Mouse (Mus musculus) c-Kit-positive CD71-positive TER-119-negative erythroid progenitor cells, embryonic 14.5 days (primary cell): Measurements from ENCODE around the gene Bsn.

Experiments used
- DNase-seq: peaks from one replicate; pipeline ENCODE4 v3.0.0-alpha.2; 2013; ENCODE audit warnings: low read depth

Gene Bsn

DNA sequence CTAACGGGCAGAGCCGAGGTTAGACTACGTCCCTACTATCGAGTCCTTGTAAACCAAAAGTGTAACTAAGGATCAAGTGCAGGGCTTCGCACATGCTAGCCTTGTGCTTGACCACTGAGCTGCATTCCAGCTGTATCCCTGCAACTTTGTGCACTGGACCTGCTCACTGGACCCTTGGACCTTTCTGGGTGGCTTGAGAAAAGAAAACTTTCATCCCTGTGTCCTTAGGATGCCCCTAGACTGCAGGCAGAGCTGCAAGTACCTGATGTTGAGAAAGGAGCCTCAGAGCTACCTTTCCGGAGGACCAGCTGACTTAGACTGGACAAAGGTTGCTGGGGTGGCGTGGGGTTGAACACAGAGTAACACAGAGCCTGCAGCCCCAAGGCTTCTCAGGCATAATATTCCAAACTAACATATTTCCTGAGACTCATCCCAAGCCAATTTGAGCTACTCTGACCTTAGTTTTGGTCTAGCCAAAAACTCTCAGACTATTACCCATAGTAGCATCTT lies 99.5 kb downstream of the Bsn start:
- no peak for DNase-seq

DNA sequence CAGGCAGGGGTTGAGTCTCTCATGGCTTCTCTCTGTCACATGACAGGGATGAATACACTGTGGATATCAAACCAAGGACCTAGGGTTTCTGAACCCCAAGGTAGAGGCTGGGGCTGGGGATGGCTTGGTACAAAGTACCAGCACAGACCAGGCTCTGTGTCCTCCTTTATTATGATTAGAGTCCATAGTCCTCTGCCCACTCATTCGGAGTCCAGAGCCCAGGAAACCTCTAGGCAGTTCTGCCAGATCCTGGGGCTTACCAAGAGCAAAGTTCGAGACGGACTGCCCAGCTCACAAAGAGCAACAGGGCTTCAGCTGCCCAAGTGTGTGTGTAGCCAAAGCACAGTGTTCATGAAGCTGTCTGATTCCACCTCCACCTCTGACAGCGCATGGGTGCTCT lies 104.9 kb downstream of the Bsn start:
- DNase-seq = no peak

DNA sequence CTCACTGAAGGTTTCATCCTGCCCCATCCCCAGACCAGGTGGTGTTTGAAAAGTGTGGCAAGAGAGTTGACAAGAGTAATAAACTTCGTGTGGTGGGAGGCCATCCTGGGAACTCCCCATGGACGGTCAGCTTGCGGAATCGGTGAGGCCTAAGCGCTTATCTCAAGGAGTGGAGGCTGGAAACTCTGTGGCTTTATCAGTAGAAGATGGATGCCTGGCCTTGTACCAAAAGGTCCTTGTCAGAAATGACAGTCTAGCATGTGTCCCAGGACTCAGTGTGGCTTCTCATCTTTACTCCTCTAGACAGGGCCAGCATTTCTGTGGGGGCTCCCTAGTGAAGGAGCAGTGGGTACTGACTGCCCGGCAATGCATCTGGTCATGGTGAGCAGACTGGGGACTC lies 106.6 kb downstream of the Bsn start:
- peak; percentile 37 for DNase-seq

DNA sequence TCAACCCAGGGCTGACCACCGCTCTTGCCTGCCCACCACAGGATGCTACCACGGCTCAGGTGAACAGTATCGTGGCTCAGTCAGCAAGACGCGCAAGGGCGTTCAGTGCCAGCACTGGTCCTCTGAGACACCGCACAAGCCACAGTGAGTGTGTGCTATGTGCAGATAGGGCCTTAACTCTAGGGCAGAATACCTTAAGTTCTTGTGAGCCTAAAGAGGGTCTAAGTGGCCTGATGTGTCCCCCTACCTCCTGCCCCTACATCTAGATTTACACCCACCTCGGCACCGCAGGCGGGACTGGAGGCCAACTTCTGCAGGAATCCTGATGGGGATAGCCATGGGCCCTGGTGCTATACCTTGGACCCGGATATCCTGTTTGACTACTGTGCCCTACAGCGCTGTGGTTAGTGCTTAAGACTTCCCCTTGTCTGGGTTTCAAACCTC lies 107.2 kb downstream of the Bsn start, which contains the start of gene Rnf123:
Gene Rnf123 (minus strand): TSS at position 359 of the 444 bp plus-strand sequence.
- peak; percentile 54 for DNase-seq

DNA sequence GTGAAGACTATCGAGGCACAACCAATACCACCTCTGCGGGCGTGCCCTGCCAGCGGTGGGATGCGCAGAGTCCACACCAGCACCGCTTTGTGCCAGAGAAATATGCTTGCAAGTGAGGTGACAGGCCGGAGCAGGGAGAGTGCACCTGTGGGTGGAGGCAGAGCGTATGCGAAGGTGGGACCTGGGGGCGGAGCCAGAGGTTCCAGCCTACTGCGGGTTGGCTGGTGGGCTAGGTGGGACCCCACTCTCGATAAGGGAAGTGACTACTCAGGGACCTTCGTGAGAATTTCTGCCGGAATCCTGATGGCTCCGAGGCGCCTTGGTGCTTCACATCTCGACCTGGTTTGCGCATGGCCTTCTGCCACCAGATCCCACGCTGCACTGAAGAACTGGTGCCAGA lies 107.6 kb downstream of the Bsn start:
- DNase-seq = no peak

DNA sequence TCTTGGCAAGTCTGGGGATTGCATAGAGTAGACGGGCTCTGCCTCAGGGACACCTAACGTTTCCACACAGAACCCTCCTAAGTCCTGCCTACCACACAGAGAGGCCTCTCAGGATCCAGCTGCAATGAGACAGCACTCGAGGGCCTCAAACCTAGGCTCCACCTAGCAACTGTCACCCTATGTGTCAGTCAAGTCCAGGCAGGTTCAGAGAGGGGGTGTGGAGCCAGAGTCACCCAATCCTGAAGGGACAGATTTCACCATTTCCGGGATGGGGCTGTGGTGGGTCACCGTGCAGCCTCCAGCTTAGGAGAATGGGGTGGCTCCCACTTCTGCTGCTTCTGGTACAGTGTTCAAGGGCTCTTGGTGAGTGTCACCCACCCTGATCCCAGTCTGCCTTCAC lies 110.0 kb downstream of the Bsn start, which contains the start of gene Mst1:
Gene Mst1 (plus strand): TSS at position 269 of the 400 bp plus-strand sequence.
- peak; percentile 82 for DNase-seq

DNA sequence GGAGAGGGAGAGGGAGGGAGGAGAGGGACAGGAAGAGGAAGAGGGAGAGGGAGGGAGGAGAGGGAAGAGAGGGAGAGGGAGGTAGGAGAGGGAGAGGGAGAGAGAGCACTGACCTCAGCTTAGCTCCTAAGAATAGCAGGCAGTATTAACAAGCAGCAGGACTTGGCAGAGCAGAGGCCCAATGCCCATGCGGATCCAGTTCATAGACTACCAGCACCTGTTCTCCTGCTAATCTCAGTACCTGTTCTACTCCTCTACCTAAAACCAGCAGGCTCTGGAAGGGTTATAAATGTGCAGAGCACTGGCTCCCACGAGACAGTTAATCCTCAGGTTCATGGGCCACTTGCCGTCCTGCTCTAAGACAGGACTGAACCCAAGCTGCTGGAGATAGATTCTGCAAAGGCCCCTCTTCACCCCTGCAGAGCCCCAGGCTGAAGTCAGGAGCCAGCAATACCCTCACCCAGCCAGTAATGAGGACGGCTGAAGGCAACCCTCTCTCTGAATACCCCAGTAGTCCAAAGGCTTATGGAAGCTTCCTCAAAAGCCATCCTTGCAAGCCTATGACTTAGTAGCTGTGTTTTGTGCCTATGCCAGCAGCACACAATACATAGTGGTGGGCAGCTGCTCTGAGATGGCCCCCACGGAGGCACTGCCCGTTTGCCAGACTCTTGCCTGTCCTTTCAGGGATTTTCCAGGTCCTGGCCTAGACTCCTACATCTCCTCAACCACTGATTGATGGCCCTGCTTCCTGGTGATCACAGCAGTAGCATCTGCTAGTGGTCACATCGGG lies 116.8 kb downstream of the Bsn start:
- no peak for DNase-seq

DNA sequence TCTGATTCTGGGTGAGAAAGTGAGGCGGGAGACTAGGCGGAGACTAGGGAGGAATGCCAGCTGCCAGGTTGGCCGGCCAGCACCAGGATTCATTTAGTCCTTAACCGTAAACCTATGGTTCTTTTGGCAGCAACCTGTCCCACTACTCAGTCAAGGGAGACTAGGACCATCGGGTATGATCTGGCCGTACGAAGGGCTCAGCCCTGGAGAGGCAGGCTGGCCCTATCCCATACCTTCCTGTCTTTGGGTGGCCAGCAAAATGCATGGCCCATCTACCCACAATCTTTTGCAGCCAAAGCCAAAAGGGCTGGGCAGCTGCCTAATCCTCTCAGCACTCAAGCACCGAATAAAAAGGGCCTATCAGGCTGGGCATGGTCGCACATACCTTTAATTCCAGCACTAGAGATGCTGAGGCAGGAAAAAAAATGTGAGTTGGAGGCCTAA lies 117.7 kb downstream of the Bsn start:
- no peak for DNase-seq

DNA sequence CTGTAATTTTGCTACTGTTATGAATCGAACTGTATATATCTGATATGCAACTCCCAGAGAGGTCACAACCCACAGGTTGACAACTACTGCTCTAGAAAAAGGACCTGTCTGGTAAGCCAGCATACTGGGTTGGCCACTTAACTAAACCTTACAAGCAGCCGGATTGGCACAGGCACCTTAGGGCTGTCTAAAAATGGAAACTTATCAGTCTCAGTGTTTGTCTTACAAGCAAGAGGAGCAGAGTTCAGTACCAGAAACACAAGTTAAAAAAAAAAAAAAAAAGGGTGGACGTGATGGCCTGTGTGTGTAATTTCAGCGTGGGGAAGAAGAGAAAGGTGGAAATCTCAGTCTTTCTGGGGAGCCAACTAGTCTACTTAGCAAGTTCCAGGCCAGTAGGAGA lies 118.4 kb downstream of the Bsn start:
- no peak for DNase-seq

DNA sequence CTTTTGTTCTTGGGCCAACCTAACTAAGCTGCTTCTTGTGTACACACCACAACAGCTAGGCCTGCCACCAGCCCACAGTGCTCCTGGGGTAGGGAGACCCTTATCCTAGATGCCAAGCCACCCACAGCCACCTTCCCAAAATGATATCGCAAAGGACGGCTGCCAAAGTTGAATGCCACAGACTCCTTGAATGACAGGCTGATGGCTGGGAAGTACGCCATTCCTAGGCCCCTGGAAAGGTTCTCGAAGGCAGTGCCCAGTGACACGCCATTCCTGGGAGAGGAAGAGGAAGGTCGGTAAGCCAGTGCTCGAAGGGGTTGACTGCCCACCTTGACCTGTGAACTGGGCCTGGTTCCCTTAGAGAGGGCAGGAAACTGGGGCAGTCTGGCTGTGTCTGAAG lies 120.7 kb downstream of the Bsn start:
- DNase-seq = no peak

DNA sequence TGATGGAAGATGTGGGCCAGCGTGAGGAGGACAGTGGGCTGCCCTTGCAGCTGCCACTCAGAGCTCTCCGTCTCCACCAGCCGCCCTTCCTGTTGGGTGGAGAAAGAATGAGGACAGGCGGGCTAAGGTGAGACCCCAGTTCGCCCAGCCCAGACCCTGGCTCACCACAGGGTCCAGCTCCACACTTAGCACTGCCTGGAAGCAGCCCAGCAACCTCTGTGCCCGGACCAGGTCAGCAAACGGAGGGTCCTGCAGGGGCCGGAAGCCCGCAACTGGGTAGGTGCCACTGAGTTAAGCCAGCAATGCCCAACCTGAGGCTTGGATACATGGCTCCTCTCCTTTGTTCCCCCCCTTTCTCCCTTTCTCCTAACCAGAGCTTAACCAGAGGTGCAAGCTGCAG lies 121.2 kb downstream of the Bsn start:
- no peak for DNase-seq

DNA sequence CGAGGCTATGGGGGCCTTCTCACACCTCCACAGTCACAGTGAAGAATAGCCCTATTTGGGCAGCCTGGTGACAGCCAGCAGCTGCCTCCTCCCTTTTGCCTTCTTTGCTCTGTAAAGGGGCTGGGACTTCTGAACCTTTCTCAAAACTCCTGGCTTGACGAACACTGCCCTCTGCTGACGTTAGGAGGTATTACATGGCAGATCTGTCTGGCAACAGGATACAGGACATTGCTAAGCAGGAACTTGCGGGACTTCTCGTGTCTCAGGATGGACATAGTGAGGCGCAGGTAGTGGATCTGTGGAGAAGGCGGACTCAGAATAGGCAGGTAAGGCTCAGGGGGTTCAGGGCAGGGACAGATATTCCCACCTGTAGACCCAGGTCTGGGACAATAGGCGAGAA lies 122.3 kb downstream of the Bsn start:
- DNase-seq = peak; percentile 91

DNA sequence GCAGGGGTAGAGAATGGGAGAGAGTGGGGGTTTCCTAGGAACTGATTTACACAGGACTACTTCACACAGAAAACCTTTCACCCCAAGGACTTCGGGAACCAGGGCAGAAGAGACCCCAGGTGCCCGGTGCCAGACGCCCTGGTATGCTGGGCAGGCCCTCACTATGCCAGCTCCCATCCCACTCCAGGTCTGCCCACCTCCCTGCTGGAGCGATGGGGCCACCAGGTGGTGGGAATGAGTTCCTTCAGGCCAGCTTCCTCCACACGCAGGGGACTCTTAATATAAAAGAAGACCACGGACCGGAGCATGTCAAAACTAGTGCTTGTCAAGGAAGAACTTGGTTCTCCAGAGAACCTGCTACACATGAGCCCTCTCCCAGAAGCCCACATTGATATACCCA lies 123.0 kb downstream of the Bsn start:
- DNase-seq = no peak

DNA sequence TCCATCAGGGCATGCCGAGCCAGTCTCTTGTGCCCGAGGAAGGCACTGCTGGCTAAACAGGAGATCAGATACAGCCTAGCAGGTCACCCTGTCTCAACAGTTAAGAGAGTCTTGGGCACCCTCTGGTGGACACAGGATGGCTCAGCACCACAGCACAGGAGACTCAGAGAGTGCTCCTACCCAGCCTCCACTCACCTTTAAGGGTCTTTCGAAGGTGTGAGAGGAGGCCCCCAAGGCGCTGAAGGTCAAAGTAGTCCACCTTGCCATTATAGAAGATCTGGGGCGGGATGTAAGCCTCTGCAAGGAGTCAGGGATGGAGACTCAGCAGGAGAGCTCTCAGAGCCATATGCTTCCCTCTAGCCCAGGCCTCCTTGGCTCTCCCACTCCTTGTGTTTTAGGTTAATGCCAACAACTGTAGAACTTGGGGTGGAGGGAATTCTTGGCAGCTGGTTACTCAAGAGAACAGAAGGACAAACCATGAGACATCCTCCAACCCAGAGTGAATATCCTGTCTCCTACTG lies 124.6 kb downstream of the Bsn start:
- peak; percentile 67 for DNase-seq

DNA sequence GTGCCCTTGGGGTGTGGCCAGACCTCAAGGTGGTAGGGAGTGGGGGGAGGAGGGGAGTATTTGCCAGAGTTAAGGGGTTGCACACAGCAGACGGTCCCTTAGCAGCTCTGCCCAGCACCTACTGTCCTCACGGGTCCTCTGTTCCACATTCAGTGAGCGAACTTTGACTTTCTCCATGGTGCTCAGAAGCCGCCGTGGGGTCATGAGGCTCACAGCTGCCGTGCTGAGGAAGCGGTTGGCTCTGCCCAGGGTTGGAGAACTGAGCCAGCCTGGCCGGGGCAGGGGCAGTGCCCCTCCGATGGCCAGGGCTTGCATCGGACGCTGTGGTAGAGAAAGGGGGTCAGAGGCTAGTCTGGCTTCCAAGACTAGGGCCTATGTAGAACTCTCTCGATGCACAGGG lies 126.8 kb downstream of the Bsn start:
- no peak for DNase-seq

DNA sequence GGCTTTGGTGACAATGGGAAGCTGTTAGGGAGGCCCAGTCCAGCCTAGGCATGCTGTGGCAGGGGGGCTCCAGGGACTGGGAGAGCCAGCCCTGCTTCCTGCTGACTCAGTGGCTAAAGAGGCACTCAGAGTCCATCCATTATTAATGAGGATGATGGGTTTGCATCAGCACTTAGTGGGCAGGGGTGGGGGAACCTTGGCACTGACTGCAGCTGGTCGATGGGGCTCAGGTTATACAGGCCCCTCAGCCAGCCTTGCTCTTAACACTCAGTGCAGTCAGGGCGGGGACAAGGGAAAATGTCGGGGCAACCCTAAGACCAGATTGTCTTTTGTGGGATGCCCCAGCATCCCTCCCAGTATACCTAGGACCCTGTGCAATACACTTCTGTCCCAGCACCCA lies 128.0 kb downstream of the Bsn start:
- DNase-seq = no peak

DNA sequence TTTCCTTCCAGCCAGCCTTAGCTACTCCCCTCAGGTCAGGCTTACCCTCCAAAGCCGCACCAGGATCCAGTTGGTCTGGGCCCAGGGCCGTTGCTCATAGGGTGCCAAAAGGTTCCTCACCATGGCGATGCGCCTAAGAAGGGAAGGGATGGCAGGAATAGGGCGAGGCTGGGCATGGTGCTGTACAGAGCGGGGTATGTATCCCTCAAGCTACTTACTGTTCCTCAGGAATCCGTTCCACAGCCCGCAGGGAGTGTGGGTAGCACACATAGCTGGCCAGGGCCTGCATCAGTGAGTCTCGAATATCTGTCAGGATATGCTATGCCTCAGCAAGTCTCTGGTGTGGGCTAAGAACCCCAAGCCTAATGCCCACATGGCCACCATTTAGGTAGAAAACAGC lies 131.9 kb downstream of the Bsn start:
- DNase-seq = no peak

DNA sequence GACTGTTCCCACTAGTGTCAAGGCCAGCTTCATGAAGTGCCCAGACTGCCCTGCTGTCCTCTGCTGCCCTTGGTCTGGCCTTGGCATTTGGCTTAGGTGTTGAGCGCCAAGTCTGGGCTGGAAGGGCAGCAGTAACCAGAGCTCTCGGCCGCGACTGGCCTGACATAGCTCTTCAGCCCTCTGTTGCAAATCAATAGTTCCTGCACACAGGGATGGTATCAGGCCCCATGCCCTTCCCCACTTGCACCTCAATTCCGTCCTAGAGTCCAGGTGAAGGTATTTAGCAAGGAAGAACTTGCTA lies 133.0 kb downstream of the Bsn start:
- DNase-seq = no peak

DNA sequence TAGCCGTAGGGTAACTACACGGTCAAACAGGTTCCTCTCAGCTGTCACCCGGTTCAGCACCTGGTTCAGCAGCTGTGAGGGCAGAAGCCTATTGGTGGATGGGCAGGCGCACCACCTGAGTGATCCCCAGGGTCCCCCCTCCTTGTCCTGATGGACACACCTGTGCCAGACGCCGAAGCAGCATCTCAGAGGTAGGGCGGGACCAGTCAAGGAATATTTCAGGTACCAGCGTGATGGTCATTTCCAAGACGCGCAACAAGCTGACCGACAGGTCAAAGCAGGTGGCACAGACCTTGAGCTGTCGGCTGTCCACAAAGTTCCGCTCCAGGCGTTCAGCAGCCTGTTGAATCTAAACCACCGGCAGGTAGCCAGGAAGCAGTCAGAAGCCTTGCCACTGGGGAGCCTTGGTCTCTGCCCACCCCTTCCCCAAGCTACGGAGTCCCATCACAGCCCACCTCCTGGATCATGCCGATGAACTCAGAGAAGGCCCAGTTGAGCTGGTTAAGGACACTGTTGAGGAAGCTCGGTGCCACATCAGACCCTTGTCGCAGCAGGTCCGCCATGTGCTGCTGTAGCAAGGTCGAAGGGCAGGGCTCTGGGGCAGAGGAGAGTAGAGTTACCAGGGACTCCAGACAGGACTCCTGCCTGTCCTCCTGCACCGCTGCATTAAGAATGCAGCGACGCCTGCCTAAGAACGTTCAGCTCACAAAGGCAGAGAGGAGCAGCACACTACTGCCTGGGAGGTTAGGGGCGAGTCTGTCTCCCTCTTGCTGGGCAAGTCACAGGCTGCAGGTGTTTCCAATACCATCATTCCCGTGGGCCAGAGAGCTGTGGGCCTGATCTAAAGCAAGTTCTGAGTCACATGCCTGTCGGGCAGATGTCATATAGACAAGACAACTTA lies 133.6 kb downstream of the Bsn start:
- no peak for DNase-seq

DNA sequence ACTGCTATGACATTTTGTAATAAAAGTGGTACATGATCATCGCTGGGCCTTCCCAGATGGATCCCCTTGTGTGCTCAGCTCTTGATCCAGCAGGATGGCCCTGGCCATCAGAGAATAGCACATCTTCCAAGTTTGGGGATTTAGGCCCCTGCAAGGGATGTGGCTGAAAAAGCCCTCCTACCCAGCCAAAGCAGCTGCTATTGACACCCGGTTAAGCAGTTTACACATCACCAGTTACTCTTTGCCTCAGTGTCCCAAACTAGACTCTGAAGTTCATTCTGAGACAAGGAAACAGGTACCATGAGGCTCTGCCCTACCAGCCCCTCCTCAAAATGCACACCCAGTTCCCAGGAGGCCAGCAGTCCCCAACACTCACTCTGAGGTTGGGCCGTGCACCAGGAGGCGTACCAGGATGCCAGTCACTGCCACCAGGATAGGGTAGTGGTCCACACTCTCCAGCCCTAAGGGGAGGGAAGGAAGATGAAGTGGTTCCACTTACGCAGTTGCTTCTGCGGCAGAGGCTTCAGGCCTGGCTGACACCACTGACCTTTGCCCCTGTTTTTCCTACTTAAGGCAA lies 134.4 kb downstream of the Bsn start:
- DNase-seq = no peak

DNA sequence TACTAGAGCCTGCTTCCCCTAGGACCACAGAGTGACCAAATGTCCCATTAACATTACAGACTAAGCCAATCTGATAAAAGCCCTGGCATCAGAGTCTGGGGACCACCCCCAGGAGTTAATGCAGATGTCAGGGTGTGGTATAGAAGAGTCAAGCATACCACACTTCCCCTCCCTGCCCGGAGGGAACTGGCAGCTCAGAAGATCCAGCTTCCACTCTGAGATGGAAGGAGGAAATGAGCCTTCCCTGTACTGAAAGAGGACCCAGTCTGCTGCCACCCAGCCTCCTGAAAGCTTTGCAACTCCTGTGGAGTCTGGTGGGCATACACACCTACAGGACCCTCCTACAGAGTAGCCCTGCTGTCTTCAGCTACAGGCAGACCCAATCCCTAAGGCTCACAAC lies 135.1 kb downstream of the Bsn start:
- DNase-seq = no peak

DNA sequence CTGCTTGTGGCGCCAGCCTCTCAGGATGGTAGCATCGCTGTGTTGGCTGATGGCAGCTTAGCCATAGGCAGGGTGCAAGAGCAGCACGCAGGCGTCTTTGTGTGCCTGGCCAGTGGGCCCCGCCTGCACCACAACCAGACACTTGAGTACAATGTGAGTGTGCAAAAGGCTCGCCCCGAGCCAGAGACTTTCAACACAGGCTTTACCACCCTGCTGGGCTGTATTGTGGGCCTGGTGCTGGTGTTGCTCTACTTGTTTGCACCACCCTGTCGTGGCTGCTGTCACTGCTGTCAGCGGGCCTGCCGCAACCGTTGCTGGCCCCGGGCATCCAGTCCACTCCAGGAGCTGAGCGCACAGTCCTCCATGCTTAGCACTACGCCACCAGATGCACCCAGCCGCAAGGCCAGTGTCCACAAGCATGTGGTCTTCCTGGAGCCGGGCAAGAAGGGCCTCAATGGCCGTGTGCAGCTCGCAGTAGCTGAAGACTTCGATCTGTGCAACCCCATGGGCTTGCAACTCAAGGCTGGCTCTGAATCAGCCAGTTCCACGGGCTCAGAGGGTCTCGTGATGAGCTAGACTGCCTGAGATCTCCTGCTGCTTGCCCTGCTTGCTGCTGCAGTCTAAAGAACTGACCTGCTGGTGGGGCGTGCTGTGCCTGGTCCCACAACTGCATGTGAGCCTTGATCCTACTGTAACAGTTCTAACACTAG lies 135.7 kb downstream of the Bsn start:
- DNase-seq = no peak
